Mouse (Mus musculus) left cerebral cortex, adult 8-10 months (tissue): ENCODE measurements around the gene Gfra4. TPM values are rescaled to one million over a fixed set of nuclear protein-coding genes. Genes with fewer than 3 reads are reported as not detected.

ENCODE experiments used
- microRNA-seq, 2 experiments: library from miRNA; unstranded; fragments of <30 nt; microRNA quantifications; one replicate each; pipeline ENCODE4 v1.2.0; 2022
- total RNA-seq, 4 experiments: library from RNA; stranded (reverse); gene quantifications; 2 replicates each; pipeline ENCODE4 v1.2.4; 2022

Gfra4 gene
- total RNA-seq, 4 experiments from 2014 or later, result 52.6 to 58.6 (median 55.9) TPM

Small RNA genes within 50 kb of the gene (microRNA-seq; reads per million reads assigned to microRNA genes)
- gene Mir6973b, result 0 reads per million in 2 experiments

Other genes with a start within 250 kb of the Gfra4 start
- gene 4930402H24Rik, start 136.7 kb downstream of the Gfra4 start, total RNA-seq, result 10 to 100 TPM; 79.2 to 90.2 (median 83.6) TPM
- 100 to 1,000 TPM; 104 to 115 (median 108) TPM for gene Atrn, start 136.6 kb downstream of the Gfra4 start, total RNA-seq
- 1 to 10 TPM; 7.0 to 9.8 (median 9.0) TPM for gene Adam33, start 20.7 kb upstream of the Gfra4 start, total RNA-seq
- under 1 TPM; 0.46 to 0.65 (median 0.64) TPM for gene Siglec1, start 43.7 kb upstream of the Gfra4 start, total RNA-seq
- gene Hspa12b, start 84.2 kb upstream of the Gfra4 start, total RNA-seq, result 1 to 10 TPM; 5.9 to 8.9 (median 8.3) TPM
- gene Gm11037, start 90.4 kb upstream of the Gfra4 start, total RNA-seq, result not detected
- 10 to 100 TPM; 84.5 to 96.9 (median 92.6) TPM for gene 1700037H04Rik, start 117.0 kb upstream of the Gfra4 start, total RNA-seq
- 10 to 100 TPM; 73.8 to 80.9 (median 75.8) TPM for gene Cenpb, start 137.0 kb upstream of the Gfra4 start, total RNA-seq
- 10 to 100 TPM; 18.3 to 21.9 (median 19.1) TPM for gene Cdc25b, start 143.9 kb upstream of the Gfra4 start, total RNA-seq
- 1 to 10 TPM; 7.4 to 8.3 (median 8.1) TPM for gene Spef1, start 144.2 kb upstream of the Gfra4 start, total RNA-seq
- 10 to 100 TPM; 23.9 to 28.5 (median 26.2) TPM for gene Ap5s1, start 164.0 kb upstream of the Gfra4 start, total RNA-seq
- 1 to 10 TPM; 6.9 to 8.6 (median 7.3) TPM for gene Mavs, start 191.0 kb upstream of the Gfra4 start, total RNA-seq
- gene Pank2, start 219.4 kb upstream of the Gfra4 start, total RNA-seq, result 10 to 100 TPM; 63.3 to 71.3 (median 69.9) TPM